Mouse (Mus musculus) thymus, adult 2 months (tissue): ENCODE data around the gene 4931428F04Rik. TPM values are rescaled to one million over a fixed set of nuclear protein-coding genes. Genes with fewer than 3 reads are reported as not detected.
A peak's percentile ranks its signal among the peaks of the same experiment; 100 is the strongest.

Source experiments
- DNase-seq: peaks from one replicate; pipeline ENCODE4 v3.0.0; 2021
- H3K27ac ChIP-seq: fragments of 200-500 bp; 2 replicates; pipeline ENCODE4 v1.5.1; 2012; ENCODE audit warnings: low read length, control low read depth; ENCODE audit not compliant: control insufficient read depth, insufficient read depth
- H3K27me3 ChIP-seq: fragments of 200-500 bp; 2 replicates; pipeline ENCODE4 v1.6.1; 2012; ENCODE audit warnings: mild to moderate bottlenecking, low read length, moderate library complexity, mixed read lengths; ENCODE audit not compliant: control insufficient read depth, insufficient read depth
- H3K36me3 ChIP-seq: fragments of 200-500 bp; 2 replicates; pipeline ENCODE4 v1.6.1; 2012; ENCODE audit warnings: mild to moderate bottlenecking, low read length, moderate library complexity; ENCODE audit not compliant: control insufficient read depth, insufficient read depth
- H3K4me1 ChIP-seq: fragments of 200-500 bp; replicated peaks from 2 replicates; pipeline ENCODE4 v1.6.1; 2012; ENCODE audit warnings: low read length; ENCODE audit not compliant: control insufficient read depth, insufficient read depth
- H3K4me3 ChIP-seq: fragments of 200-500 bp; 2 replicates; pipeline ENCODE4 v1.5.1; 2012; ENCODE audit warnings: mild to moderate bottlenecking, low read length, control low read depth, moderate library complexity; ENCODE audit not compliant: control insufficient read depth, insufficient read depth
- CTCF ChIP-seq: fragments of 200-500 bp; IDR thresholded peaks from 2 replicates; pipeline ENCODE4 v1.5.1; 2012; ENCODE audit warnings: mild to moderate bottlenecking, control low read depth, low read length, moderate library complexity, borderline replicate concordance; ENCODE audit not compliant: control insufficient read depth, poor library complexity, insufficient read depth; ENCODE audit errors: extremely low read depth
- POLR2A ChIP-seq: fragments of 200-500 bp; IDR thresholded peaks from 2 replicates; pipeline ENCODE4 v1.6.1; 2012; ENCODE audit warnings: mild to moderate bottlenecking, low read length, control low read depth, moderate library complexity; ENCODE audit not compliant: control insufficient read depth, poor library complexity, insufficient read depth; ENCODE audit errors: extremely low read depth
- WGBS: fragments of 180-500 bp; shearing (Covaris S2); methylation state at CpG from one replicate; pipeline ENCODE4 v1.1.7; 2018; 5-methylcytosine and 5-hydroxymethylcytosine counted together
- polyA plus RNA-seq: library from polyadenylated mRNA; depleted of rRNA; stranded (reverse); fragments of >200 nt; gene quantifications from 2 replicates; pipeline ENCODE4 v1.2.3, GENCODE M21; 2012

The 4931428F04Rik gene
- polyA plus RNA-seq, 1 experiment: 13.6 TPM

DNA sequence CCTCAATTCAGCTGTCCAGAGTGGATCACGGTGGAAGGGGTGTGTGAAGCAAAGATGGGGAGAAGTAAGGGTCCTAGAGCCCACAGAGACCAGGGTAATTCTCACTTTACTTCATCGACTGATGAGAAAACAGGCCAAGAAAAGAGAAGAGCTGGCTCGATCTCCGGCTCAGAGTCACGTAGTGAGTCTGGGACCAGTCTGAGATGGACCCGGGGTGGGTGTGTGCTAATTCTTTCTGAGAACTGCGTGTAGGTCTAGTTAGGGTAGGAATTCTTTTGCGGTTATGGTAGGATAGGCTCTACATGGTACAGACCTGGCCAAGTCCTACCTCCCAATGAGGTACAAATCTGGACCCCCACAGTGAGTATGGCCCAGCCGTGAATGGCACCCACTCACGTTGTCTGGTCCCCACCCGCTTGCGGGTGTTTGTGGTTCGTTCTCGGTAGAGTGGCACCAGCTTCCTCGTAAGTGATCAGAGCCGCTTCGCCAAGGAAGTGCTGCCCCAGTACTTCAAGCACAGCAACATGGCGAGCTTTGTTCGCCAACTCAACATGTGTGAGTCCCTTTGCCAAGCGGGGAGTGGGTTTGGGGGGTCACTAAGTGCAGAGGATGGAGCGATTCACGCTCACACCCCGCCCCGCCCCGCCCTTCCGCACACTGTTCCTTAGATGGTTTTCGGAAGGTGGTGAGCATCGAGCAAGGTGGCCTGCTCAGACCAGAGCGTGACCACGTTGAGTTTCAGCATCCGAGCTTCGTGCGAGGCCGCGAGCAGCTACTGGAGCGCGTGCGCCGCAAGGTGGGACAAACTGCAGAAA is 19.4 kb downstream of the 4931428F04Rik start:
- Histone ChIP-seq H3K27me3 (peaks cover 17% of the 10 kb centered on the region; the same call in 1 of the 2 replicates), H3K4me3 (0 out of 2 replicates have a peak overlapping the region, but pooled peaks have one; percentile 0), H3K27ac (no peak overlapping the region), H3K4me1 (peaks cover 25% of the 10 kb centered on the region), H3K36me3 (no peaks in the 10 kb centered on the region; the same call in none of the 2 replicates)
- WGBS: 21% methylated on average over 39 of the region's 39 CpGs
- DNase-seq: no peak
- TF ChIP-seq CTCF (no peak), POLR2A (no peak)

DNA sequence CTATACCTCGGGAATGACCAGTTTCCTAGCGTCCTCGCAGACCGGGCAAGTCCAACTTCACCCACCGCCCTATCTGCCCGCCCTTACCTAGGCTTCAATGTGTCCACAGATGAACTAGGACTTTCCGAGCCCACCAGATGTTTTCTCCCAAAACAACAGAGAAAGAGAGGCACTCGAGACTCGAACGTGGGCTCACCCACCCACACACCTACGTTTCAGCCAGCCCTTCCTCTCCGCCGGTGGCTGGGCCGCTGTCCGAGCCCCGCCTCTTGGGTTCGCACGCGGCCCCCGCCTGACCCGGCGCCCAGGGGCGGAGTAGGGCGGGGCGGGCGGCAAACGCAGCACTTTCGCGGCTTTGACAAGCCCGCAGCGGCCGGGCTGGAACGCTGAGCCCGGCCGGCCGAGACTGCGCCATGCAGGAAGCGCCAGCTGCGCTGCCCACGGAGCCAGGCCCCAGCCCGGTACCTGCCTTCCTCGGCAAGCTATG is 20.2 kb downstream of the 4931428F04Rik start, which contains the start of gene Hsf4:
Hsf4 (plus strand) TSS at position 341 of the 487 bp plus-strand sequence.
- WGBS: 10% methylated on average over 42 of the region's 42 CpGs

GRCm38 (mm10) chr8:105269075-105269458 is 20.6 kb downstream of the 4931428F04Rik start:
- no peak for DNase-seq
- Histone ChIP-seq H3K4me3 (peak overlapping the region; percentile 0; the same call in 1 of the 2 replicates), H3K27ac (no peak overlapping the region), H3K36me3 (no peaks in the 10 kb centered on the region; the same call in none of the 2 replicates), H3K27me3 (peaks cover 17% of the 10 kb centered on the region; the same call in 1 of the 2 replicates), H3K4me1 (peaks cover 27% of the 10 kb centered on the region)
- WGBS: 62% methylated on average over 10 of the region's 10 CpGs
- TF ChIP-seq CTCF (no peak), POLR2A (no peak)

More for the DNA sequence above, 20.2 kb downstream of the 4931428F04Rik start, which contains the start of gene Hsf4:
- no peak within 1 kb of the TSS for H3K27ac ChIP-seq
- peak within 1 kb of the TSS; percentile 0; the same call in 1 of the 2 replicates for H3K4me3 ChIP-seq
- H3K36me3 ChIP-seq: no peaks in the 10 kb centered on the region; the same call in none of the 2 replicates
- TF ChIP-seq POLR2A (no peak), CTCF (no peak)
- peaks cover 17% of the 10 kb centered on the region; the same call in 1 of the 2 replicates for H3K27me3 ChIP-seq
- DNase-seq: no peak
- H3K4me1 ChIP-seq: peaks cover 27% of the 10 kb centered on the region

- H3K36me3 ChIP-seq: no peaks in the 10 kb centered on the region; the same call in none of the 2 replicates
- no peak for DNase-seq
- no peak for TF ChIP-seq CTCF
- TF ChIP-seq POLR2A: no peak
- no peak overlapping the region for H3K27ac ChIP-seq
- peaks cover 17% of the 10 kb centered on the region; the same call in 1 of the 2 replicates for H3K27me3 ChIP-seq
- WGBS: 88% methylated on average over 65 of the region's 65 CpGs
- no peak overlapping the region for H3K4me3 ChIP-seq
- H3K4me1 ChIP-seq: peaks cover 33% of the 10 kb centered on the region
These were observed 21.2 kb downstream of the 4931428F04Rik start for GRCm38 (mm10) chr8:105268342-105269074.

- peaks cover 17% of the 10 kb centered on the region; the same call in 1 of the 2 replicates for H3K27me3 ChIP-seq
- peak; percentile 39 for DNase-seq
- 12% methylated on average over 13 of the region's 13 CpGs for WGBS
- no peaks in the 10 kb centered on the region; the same call in none of the 2 replicates for H3K36me3 ChIP-seq
- no peak for TF ChIP-seq POLR2A
- TF ChIP-seq CTCF: no peak
- no peak overlapping the region for H3K27ac ChIP-seq
- no peak overlapping the region for H3K4me3 ChIP-seq
- H3K4me1 ChIP-seq: peaks cover 33% of the 10 kb centered on the region
These were observed 22.9 kb downstream of the 4931428F04Rik start for GRCm38 (mm10) chr8:105266775-105267174.

DNA sequence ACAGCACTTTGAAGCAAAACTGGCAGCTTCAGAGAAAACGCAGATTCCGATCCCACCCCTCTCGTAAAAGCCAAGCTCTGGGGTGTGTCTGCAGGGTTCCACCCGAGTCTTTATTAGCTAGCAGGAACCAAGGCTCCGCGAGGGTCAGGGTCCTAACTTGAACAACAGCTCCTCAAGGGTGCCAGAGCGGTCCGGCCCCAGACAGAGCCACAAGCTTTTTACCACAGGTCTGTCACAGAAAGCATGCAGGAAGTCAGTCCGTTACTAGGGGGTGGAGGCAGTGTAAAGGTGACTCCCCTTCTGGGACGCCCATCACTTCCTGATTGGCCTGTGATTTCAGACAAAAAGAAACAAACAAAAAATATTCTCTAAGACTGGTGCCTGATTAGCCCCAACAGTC is 24.5 kb downstream of the 4931428F04Rik start:
- peaks cover 29% of the 10 kb centered on the region for H3K4me1 ChIP-seq
- 1% methylated on average over 10 of the region's 10 CpGs for WGBS
- H3K36me3 ChIP-seq: no peaks in the 10 kb centered on the region; the same call in none of the 2 replicates
- TF ChIP-seq POLR2A: no peak
- no peak for TF ChIP-seq CTCF
- peak; percentile 52 for DNase-seq
- peak overlapping the region; percentile 49 for H3K4me3 ChIP-seq
- peak overlapping the region; percentile 21; the same call in 1 of the 2 replicates for H3K27ac ChIP-seq
- peaks cover 10% of the 10 kb centered on the region; the same call in 1 of the 2 replicates for H3K27me3 ChIP-seq
